Mouse (Mus musculus): ENCODE data around the gene Akr1d1.

The Akr1d1 gene

DNA sequence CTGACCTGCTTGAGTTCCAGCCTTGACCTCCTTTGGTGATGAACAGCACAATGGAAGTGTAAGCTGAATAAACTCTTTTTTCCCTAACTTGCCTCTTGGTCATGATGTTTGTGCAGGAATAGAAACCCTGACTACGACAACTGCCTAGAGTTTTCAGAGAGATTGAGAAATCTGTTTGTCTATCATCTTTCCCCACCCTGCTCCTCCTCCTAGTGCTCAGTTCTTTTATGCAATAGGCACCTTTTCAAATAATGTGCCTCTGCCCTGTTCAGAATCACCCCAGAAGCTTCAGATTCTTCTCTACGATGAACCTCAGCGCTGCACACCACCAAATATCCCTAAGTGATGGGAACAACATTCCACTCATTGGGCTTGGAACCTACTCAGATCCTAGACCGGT lies at the start of gene Akr1d1:
Akr1d1 (plus strand) TSS at position 234 of the 400 bp plus-strand sequence.
- no peak for DNase-seq

DNA sequence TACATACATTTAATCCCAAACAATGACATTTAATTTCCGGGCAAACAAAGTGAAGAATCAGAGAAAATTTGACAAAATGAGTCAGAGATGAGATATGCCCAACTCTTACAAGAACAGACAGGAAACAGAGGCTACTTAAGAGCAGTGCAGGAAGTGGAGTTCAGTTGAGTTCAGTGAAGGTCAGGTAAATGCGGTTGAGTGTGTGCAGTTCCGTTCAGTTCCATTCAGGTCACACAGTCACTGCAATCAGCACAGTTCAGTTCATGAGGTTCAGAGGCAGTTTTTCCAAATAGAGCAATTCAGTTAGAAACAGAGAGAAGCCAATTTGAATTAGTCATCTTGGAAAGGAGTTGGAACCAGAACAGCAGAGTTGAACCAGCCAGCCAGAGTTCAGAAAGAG lies 48.8 kb upstream of the Akr1d1 start:
- DNase-seq: no peak

DNA sequence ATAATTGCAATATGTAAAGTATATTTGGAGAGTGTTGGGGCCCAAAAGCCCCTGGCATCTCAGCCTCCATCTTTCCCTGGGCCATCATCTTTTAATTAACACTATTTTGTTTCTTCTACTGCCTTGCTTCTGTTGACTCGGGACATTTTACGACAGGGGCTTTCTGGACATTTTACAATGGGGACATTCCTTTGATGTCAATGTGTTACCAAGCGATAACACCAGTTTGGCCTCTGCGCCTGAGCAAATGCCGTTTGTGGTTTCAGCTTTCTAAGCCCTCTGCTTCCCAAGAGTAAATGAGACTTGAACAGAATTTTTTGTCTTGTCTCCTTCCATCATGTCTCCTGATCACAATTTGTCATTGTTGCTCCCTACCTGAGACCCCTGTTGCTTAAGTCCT lies 46.7 kb upstream of the Akr1d1 start:
- DNase-seq: no peak

DNA sequence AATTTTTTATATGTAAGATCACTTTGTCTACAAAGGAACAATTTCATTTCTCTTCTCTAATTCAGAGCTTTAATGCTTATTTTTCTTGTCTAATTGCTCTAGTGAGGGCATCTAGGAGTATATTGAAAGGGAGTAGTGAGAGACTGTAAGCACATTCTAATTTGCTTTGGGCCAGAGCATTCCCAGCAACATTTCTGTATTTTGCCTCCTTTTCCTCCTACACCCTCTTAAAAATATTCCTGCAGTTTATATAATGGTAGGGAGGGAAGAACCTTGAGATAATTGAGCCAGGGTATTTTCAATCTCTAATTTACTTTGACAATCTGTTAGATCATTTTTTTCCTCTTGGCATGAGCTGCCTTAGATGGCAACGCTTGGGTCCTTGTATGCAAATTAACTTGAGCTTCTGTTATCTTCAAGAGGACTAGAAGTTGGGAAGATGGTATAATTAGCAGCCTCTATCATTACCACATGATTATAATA lies 45.3 kb upstream of the Akr1d1 start:
- no peak for DNase-seq

DNA sequence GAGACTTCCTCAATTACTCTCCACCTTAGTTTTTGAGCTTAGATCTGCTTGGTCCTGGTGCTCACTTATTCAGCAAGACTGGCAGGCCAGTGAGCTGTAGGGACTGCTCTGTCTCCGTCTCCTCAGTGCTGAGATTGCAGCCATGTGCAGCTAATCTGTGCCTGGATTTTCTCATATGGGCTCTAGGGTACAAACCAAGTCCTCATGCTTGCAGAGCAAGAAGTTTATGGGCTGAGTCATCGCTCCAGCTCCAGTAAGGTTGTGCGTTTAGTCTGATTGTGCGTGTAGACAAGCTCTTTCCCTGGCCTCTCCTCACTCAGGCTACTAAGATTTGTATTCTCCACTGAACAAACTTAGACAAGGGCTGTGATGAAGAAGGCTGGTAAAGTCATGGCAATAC lies 43.5 kb upstream of the Akr1d1 start:
- DNase-seq: no peak

DNA sequence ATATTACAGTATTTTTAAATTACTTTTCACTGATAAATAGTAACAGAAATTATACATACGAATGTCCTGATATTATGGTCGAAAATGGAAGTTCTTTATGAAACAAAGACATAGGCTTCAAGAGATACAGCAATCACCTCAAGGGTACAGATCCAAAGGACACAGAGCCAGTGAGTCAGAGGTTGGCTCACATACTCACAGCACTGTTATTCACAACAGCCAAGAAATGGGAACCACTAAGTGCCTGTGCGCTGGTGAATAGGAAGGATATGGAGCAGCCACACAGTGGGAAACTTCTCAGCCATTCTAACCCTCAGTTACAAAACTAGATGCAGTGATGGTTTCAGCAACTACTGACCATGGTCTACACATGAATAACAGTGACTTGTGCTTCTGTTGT lies 37.7 kb upstream of the Akr1d1 start:
- DNase-seq: no peak

DNA sequence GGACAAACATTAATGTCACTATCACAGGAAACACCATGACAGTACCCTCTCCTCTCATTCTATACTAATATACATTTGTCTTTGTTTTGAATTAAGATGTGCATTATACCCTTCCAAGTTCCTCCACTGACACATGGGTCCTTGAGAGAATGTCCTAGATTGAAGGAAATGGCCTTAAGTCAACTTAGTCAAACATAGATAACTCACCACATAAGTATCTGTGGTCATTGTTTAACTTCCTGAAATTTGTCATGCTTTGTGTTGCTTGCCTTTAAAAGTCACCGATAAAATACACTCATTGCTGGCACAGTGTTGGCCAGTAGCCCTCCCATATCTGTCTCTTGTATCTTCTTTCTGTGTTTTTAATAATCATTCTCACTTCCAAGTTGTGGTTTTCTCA lies 35.0 kb upstream of the Akr1d1 start:
- DNase-seq: no peak

DNA sequence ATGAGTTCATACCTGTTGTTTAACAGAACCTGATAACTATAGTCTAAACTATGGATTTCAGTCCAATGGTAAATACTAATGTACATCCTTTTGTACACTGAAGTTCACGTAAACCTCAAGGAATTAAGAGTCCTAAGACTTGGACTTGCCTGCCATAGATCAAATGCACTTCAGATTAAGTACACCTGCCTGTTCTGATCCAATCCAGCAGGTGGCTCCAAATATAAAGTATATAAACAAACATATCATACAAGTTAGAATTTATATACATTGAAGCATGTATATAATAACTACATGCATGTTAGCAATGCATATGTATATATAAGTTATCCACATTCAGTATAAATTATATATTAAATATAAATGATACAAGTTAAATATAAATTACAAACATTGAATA lies 33.1 kb upstream of the Akr1d1 start:
- no peak for DNase-seq

DNA sequence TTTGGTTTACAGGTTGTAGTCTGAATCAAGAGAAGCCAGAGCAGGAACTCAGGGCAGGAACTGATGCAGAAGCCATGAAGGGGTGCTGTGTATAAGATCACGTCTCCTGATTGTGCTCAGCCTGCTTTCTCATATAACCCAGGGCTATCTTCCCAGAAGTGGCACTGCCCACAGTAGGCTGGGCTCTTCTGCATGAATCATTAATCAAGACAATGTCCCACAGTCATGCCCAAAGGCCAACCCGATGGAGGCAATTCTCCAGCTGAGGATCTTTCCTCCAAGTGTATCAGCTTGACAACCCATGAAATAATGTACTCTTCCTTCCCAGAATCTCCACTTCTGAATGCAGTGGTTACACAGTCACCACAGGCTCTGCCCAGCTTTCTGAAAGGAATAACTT lies 24.4 kb upstream of the Akr1d1 start:
- DNase-seq: no peak

DNA sequence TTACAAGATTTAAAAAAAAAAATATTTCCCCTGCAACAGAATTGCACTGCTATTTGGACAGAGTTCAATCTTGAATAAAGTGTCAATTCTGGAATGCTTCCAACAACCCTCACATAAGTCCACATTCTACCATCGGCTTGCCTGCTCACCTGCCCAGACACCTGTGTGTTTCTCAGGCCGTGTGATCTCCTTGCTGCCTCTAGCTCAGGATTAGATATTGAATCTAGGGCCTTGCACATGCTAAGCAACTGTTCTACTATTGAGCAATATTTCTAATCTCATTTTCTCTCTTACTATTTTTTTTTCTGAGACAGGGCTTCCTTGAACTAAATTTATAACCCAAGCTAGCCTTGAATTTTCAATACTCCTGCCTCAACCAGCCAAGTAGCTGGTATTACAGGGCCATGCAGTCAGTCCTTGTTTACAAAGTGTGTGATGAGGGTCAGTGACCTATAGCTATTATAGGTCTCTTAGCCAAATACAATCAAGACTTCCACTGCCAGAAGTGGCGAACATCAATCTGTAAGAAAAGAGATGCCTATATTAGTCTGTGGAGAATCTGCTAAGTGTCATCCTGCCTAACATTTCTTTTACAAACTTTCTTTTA lies 23.0 kb upstream of the Akr1d1 start:
- DNase-seq: no peak

DNA sequence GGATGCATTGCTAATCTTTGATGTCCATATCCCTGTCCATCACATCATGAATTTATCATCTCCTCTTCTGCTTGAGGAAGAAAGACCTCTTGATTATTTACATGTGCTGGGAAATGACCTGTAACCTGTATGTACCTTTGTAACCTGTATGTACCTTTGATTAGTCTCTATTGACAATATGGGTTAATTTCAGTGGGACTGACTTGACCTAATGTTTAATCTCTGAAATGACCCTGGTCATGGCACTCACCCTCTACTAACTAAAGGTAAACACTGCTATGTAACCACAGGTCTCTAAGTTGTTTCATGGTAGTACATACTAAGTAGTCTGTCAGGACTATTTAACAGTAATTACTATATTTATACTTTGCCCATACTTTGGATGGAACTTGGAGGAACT lies 19.2 kb upstream of the Akr1d1 start:
- DNase-seq: no peak

DNA sequence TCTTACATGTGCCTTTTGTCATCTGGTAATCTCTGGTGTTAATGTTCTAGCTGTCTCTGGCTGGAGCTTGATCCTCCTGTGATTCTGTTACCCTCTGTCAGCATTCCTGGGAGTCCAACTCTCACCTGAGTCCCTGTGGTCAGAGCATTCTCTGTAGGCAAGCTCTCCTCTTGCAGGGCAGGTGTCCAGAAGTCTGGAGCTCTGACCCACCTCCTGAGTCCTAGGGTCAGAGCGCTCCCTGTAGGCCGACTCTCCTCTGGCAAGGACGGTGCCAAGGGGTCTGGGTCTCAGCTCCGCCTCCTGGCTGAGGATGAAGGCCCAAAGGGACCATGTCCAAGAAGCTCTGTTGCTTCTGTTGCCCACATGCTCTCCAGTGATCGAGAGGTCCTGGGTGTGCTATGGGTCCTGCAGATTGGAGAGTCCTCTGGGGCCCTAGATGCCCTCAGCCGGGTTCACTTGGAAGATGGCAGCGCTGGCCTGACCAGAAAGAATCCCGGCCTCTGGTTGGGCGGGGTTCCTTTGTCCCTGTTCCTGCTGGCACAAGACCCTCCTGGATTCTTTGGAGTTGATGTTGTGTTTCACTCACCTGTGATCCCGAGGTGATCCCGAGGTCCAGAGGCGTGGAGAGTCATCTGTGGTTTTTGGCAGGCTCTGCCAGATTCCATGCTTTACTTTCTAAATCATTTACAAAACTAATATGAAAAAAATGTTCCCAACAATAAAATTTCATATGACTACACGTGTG lies 9.2 kb upstream of the Akr1d1 start:
- DNase-seq: no peak

DNA sequence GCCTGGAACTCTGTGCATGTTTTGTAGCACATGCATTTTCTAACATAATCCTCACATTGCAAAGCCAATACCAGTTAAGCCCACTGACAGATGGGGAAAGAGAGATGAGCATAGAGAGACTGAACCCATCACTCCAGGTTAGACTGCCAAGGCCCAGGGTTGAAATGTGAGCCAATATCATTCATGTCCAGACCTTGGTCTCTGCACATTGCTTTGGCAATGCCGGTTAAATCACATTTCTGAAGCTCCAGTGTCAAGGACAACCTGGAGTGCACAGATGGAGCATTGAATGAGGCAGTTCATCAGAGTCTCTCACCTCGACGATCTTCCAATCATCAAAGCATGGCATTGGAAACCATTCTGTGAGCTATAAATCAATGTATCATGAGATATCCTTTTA lies 2.1 kb downstream of the Akr1d1 start:
- DNase-seq: no peak

DNA sequence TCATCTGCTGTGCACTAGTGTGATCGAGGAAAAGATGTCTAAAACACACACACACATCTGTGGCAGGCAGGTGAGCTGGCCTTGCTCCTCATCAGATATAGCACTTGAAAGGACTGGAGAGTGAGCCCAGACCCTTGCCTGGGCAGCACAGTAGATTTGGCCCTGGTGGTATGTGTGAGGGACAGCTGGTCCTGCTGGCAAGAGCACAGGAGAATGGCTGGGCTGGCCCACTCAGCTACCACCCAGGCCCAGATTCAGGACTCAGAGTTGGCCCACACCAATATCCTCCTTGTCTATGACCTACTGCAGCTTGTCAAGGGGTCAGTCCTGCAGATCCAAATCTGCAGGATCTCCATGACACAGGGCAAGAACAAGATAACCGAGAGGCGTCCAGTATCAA lies 6.9 kb downstream of the Akr1d1 start:
- no peak for DNase-seq

DNA sequence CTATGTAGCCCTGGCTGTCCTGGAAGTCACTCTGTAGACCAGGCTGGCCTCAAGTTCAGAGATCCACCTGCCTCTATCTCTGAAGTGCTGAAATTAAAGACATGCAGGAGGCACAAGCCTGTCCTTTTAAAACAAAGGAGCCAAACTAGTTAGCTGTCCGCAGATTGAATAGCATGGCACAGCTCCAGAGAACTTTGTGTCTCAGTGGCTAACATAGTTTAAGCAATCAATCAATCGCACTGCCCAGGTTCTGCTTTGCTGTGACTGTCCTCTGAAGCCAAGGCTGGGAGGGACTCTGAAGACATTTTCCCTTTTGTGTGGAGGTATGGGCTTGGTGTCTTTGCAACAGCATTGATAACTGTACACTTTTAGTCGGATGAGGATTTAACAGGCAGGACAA lies 7.8 kb downstream of the Akr1d1 start:
- DNase-seq: no peak

DNA sequence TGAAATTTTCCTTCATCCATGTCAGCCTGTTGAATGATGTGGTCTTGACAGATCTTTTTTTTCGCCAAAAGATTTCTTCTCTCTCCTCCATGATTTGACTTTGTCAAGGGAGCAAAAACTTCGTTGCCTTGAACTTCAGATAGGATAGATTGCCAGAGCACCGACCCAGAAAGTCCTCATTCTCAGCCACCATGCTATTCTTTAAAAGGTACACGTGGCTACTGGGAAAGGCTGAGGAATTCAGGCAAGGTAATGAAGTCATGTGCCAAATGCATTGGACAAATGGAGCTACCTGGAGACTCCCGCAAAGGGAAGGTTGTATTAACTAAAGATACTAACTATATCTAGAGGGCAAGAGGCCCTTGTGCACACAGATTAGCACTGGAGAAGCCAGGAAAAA lies 8.8 kb downstream of the Akr1d1 start:
- no peak for DNase-seq

DNA sequence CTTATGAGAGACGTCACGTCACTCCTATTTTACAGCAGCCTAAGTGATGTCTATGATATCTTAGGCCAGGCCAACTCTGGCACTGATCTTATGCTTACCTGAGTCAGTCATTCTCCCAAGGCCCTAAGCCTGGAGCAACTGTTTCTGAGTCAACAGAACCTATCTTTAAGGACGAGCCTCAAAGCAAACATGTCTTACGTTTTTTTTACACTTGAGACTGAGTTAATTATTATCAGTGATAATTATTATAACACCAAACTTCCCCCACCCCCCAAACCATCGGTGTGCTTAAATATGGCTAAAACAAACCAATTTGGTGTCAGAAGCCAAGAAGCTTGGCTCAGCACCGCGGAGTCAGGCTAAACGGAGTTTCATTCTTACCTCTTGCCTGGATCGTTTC lies 9.4 kb downstream of the Akr1d1 start:
- DNase-seq: no peak

DNA sequence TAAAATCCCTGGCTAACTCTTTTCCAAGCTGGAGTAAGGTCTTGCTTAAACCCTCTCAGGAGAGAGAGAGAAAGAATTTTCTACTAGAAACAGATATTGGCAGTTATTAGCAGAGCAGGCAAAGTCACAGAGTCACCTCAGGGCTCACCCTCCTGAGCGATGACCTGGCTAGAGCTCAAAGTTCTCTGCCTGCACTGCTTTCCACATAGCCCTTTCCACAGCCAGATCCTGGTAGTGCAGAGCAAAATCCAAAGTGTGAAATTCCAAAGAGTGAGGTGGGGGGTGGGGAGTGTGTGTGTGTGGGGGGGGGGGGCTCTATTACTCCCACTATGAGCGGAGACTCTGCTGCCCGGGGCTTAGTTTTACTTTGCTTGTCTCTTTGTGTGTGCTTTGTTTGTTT lies 10.1 kb downstream of the Akr1d1 start:
- no peak for DNase-seq

DNA sequence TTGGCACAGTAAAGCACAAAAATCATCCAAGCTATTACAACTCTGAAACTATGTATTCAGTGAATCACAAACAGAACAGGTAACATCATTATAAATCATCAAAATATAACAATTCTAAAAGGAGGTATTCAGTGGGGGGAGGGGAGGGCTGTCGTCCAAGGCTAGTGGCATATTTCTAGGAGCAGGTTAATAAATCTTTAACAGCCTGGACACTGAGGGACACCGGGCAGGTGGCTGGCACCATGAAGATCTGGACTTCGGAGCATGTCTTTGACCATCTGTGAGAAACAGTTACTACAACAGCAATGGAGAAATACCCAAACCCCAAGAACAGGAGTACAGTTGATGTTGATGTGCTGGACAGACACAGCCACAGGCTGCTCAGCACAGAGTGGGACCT lies 11.2 kb downstream of the Akr1d1 start:
- no peak for DNase-seq

DNA sequence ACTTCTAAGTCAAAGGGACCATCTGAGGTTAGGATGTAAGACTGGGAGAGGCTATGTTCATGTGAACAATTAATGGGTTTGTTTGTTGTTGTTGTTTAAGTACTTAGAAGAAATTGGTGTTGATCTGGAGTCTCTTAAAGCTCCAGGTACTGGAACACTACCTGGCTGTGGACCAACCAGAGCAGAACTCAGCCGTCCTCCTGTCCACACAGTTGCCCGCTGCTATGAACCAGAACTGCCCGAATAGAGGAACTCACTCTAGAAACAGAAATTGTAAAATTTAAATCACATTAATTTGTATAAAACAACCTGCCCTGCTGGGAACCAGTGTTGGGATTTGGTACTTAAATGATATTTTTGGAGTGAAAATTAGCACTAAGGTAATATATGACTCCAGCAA lies 12.2 kb downstream of the Akr1d1 start:
- DNase-seq: no peak

DNA sequence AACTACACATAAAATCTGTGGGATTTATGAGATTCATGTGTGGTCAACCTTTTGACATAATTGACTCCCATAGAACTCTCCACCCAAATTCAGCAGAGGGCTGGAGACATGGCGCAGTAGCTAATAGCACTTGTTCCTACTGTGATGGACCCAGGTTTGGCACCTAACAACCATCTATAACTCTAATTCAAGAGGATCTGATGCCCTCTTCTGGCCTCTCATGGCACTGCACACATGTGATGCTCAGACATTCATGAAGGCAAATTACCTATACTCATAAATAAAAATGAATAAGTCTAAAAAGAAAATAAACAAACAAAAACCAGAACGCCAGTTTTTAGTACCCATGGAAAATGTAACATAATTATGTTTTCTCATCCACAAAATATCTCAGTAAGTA lies 22.8 kb downstream of the Akr1d1 start:
- DNase-seq: no peak

DNA sequence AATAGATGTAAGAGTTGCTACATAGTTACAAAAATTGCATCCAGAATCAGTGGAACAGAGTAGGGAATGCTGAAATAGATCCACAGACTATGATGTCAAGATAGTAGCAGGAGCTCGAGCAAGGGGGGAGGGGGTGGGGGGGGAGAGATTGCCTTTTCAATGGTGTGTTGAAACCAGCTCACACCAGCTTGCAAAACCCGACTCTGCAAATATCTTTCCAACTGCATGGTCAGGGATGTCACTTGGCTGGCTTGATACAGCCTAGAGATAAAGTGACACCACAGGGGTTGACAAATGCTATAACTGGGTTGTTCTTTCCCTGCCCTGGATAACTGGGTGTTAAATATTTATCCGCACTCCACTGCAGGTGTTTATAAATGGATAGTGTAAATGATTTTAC lies 24.0 kb downstream of the Akr1d1 start:
- no peak for DNase-seq

DNA sequence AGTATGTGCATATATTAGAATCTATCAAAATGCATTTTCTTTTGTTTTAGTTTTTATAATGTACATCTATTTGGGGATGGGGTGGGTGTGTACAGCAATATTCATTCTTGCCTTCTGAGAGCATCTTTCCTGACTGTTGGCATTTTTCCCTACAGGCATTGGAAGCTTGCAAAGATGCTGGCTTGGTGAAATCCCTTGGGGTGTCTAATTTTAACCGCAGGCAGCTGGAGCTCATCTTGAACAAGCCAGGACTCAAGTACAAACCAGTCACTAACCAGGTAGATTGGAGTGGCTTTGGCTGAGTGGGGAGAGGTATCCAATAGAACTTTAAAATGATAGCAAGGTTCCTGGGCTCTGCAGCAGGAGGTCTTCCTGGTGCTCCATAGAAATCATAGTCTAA lies 24.4 kb downstream of the Akr1d1 start:
- DNase-seq: no peak

DNA sequence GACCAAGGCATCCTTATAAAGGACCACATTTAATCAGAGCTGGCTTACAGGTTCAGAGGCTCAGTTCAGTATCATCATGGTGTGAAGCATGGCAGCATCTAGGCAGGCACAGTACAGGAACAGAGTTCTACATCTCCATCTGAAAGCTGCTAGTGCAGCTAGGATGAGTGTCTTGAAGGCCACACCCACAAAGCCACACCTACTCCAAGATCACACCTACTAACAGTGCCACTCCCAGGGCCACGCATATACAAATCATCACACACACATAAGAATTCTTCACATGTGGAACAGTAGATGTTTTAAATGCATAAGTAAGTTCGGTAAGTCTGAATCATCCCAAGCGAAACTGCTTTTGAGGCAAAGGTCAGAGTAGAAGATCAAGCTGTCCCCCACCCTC lies 33.9 kb downstream of the Akr1d1 start:
- no peak for DNase-seq

DNA sequence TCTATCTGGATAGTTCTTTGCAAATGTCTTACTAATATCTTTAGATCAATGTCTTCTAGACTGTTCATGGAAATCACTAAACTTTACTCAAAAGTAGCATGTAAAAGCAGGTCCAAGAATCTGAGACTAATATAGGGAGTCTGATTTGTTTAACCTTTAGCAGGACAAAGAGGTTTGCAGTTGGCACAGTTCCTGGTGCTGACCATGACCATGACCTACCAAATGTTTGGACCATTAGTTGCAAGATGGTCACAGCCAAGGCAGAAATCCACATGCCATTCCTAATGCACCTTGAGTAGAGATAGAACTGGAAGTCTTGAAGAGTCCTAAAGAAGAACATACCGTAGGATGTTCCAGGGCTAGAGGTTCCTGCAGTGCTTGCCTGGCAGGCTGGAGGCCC lies 37.4 kb downstream of the Akr1d1 start:
- DNase-seq: no peak
